Mouse (Mus musculus) left cerebral cortex, postnatal 4 days (tissue): Measurements from ENCODE around the gene Bahcc1. TPM values are rescaled to one million over a fixed set of nuclear protein-coding genes. Genes with fewer than 3 reads are reported as not detected.
A peak's percentile ranks its signal among the peaks of the same experiment; 100 is the strongest.

Experiments
- DNase-seq: peaks from one replicate; pipeline ENCODE4 v3.0.0-alpha.2; 2022
- intact Hi-C: fragments of 180-260 bp; cut with DNase I; formaldehyde crosslinking; loops from one replicate; pipeline ENCODE4 v1.15.1; 2025
- total RNA-seq, 2 experiments: library from RNA; stranded (reverse); gene quantifications; 2 replicates each; pipeline ENCODE4 v1.2.3; 2021

Bahcc1 gene
- total RNA-seq, 2 experiments from 2014 or later = 36.5 to 39.5 TPM

GRCm38 (mm10) chr11:120310813-120311312 lies 78.1 kb downstream of the Bahcc1 start:
- intact Hi-C loops = no loop called here

GRCm38 (mm10) chr11:120311561-120311960 lies 78.8 kb downstream of the Bahcc1 start:
- intact Hi-C loops = no loop called here
- DNase-seq = no peak

More at GRCm38 (mm10) chr11:120310813-120311312, 78.1 kb downstream of the Bahcc1 start:
- DNase-seq = peak; percentile 98

- intact Hi-C loops = no loop called here
Observed at GRCm38 (mm10) chr11:120312069-120312468, 79.3 kb downstream of the Bahcc1 start.

GRCm38 (mm10) chr11:120313906-120314685 lies 81.3 kb downstream of the Bahcc1 start:
- no peak for DNase-seq
- intact Hi-C loops = no loop called here

More at GRCm38 (mm10) chr11:120312069-120312468, 79.3 kb downstream of the Bahcc1 start:
- DNase-seq = no peak

- no peak for DNase-seq
- intact Hi-C loops = no loop called here
Observed at GRCm38 (mm10) chr11:120314721-120315415, 82.1 kb downstream of the Bahcc1 start.

GRCm38 (mm10) chr11:120315416-120315761 lies 82.6 kb downstream of the Bahcc1 start:
- peak; percentile 55 for DNase-seq
- intact Hi-C loops = no loop called here

GRCm38 (mm10) chr11:120315832-120316689 lies 83.3 kb downstream of the Bahcc1 start:
- intact Hi-C loops = no loop called here
- peak; percentile 94 for DNase-seq

- no peak for DNase-seq
- intact Hi-C loops = no loop called here
Observed at GRCm38 (mm10) chr11:120316690-120317254, 84.0 kb downstream of the Bahcc1 start.

- DNase-seq = no peak
- intact Hi-C loops = no loop called here
Observed at GRCm38 (mm10) chr11:120317456-120317855, 84.7 kb downstream of the Bahcc1 start.

- DNase-seq = no peak
- intact Hi-C loops = no loop called here
Observed at GRCm38 (mm10) chr11:120319310-120319709, 86.6 kb downstream of the Bahcc1 start.

GRCm38 (mm10) chr11:120320156-120320555 lies 87.4 kb downstream of the Bahcc1 start:
- intact Hi-C loops = no loop called here
- no peak for DNase-seq

GRCm38 (mm10) chr11:120335431-120336021 lies 102.8 kb downstream of the Bahcc1 start:
- DNase-seq = peak; percentile 60
- intact Hi-C loops = no loop called here

- intact Hi-C loops = no loop called here
- DNase-seq = no peak
Observed at GRCm38 (mm10) chr11:120337447-120337846, 104.7 kb downstream of the Bahcc1 start.

GRCm38 (mm10) chr11:120338786-120339185 lies 106.0 kb downstream of the Bahcc1 start:
- intact Hi-C loops = no loop called here
- no peak for DNase-seq

- intact Hi-C loops = no loop called here
Observed at GRCm38 (mm10) chr11:120339978-120340513, 107.3 kb downstream of the Bahcc1 start.

GRCm38 (mm10) chr11:120341661-120342060 lies 108.9 kb downstream of the Bahcc1 start:
- no peak for DNase-seq
- intact Hi-C loops = no loop called here

More at GRCm38 (mm10) chr11:120339978-120340513, 107.3 kb downstream of the Bahcc1 start:
- DNase-seq = no peak
